Mouse (Mus musculus): ENCODE results near the gene D7Ertd443e. TPM values are rescaled to one million over a fixed set of nuclear protein-coding genes. Genes with fewer than 3 reads are reported as not detected.

D7Ertd443e gene
- polyA plus RNA-seq (2015; fragmentation: Nextera tagmentation; extraction: Ambion mirVana), result 0.05 TPM in 1 of 2 replicates, not detected in the other

GRCm38 (mm10) chr7:134385561-134385960 is at the start of gene D7Ertd443e:
TSS of gene D7Ertd443e (minus strand) at chr7:134385661.
- Histone ChIP-seq H3K4me2 (no peak within 1 kb of the TSS), H3K36me3 (ENCODE audit: poor library complexity, severe bottlenecking) (no peaks in the 10 kb centered on the region), H3K4me1 (peaks cover 9% of the 10 kb centered on the region; the same call in 1 of the 2 replicates), H3K9me3 (replicated peaks) (no peaks in the 10 kb centered on the region), H3K4me3 (no peak within 1 kb of the TSS), H3K27me3 (no peaks in the 10 kb centered on the region), H3K9ac (no peak within 1 kb of the TSS), H3K27ac (no peak within 1 kb of the TSS)
- no peak for ATAC-seq
- 95% methylated on average over 5 of the region's 5 CpGs for WGBS

- Histone ChIP-seq H3K9me3 (replicated peaks) (no peaks in the 10 kb centered on the region), H3K27ac (no peak overlapping the region), H3K9ac (no peak overlapping the region), H3K4me3 (no peak overlapping the region), H3K27me3 (no peaks in the 10 kb centered on the region), H3K4me1 (no peaks in the 10 kb centered on the region), H3K36me3 (ENCODE audit: poor library complexity, severe bottlenecking) (no peaks in the 10 kb centered on the region), H3K4me2 (no peak overlapping the region)
- 95% methylated on average over 3 of the region's 3 CpGs for WGBS
- ATAC-seq, result no peak
Measured at GRCm38 (mm10) chr7:134431681-134432080, 46.2 kb upstream of the D7Ertd443e start.

GRCm38 (mm10) chr7:134428676-134429075 is 43.2 kb upstream of the D7Ertd443e start:
- Histone ChIP-seq H3K27ac (no peak overlapping the region), H3K4me2 (no peak overlapping the region), H3K4me1 (no peaks in the 10 kb centered on the region), H3K36me3 (ENCODE audit: poor library complexity, severe bottlenecking) (no peaks in the 10 kb centered on the region), H3K9ac (no peak overlapping the region), H3K9me3 (replicated peaks) (no peaks in the 10 kb centered on the region), H3K4me3 (no peak overlapping the region), H3K27me3 (no peaks in the 10 kb centered on the region)
- ATAC-seq, result no peak
- WGBS, result 93% methylated on average over 2 of the region's 2 CpGs

GRCm38 (mm10) chr7:134415014-134415413 is 29.6 kb upstream of the D7Ertd443e start:
- no peak for ATAC-seq

GRCm38 (mm10) chr7:134414005-134414690 is 28.7 kb upstream of the D7Ertd443e start:
- ATAC-seq, result no peak
- Histone ChIP-seq H3K36me3 (ENCODE audit: poor library complexity, severe bottlenecking) (no peaks in the 10 kb centered on the region), H3K9me3 (replicated peaks) (no peaks in the 10 kb centered on the region; the same call in 1 of the 2 replicates), H3K4me2 (no peak overlapping the region), H3K27me3 (no peaks in the 10 kb centered on the region), H3K4me3 (no peak overlapping the region), H3K4me1 (no peaks in the 10 kb centered on the region), H3K27ac (no peak overlapping the region), H3K9ac (no peak overlapping the region)
- 51% methylated on average over 14 of the region's 14 CpGs for WGBS

More at GRCm38 (mm10) chr7:134415014-134415413, 29.6 kb upstream of the D7Ertd443e start:
- H3K9me3 ChIP-seq (replicated peaks), result no peaks in the 10 kb centered on the region; the same call in 1 of the 2 replicates
- H3K27me3 ChIP-seq, result no peaks in the 10 kb centered on the region
- H3K4me3 ChIP-seq, result no peak overlapping the region
- WGBS, result 94% methylated on average over 9 of the region's 9 CpGs
- no peak overlapping the region for H3K4me2 ChIP-seq
- H3K4me1 ChIP-seq, result no peaks in the 10 kb centered on the region
- H3K9ac ChIP-seq, result no peak overlapping the region
- no peaks in the 10 kb centered on the region for H3K36me3 ChIP-seq (ENCODE audit: poor library complexity, severe bottlenecking)
- no peak overlapping the region for H3K27ac ChIP-seq

GRCm38 (mm10) chr7:134408641-134409040 is 23.2 kb upstream of the D7Ertd443e start:
- no peak overlapping the region for H3K9ac ChIP-seq
- 85% methylated on average over 13 of the region's 13 CpGs for WGBS
- H3K27ac ChIP-seq, result no peak overlapping the region
- H3K4me1 ChIP-seq, result no peaks in the 10 kb centered on the region
- H3K36me3 ChIP-seq (ENCODE audit: poor library complexity, severe bottlenecking), result no peaks in the 10 kb centered on the region
- H3K4me3 ChIP-seq, result no peak overlapping the region
- no peaks in the 10 kb centered on the region for H3K27me3 ChIP-seq
- no peak for ATAC-seq
- no peaks in the 10 kb centered on the region for H3K9me3 ChIP-seq (replicated peaks)
- no peak overlapping the region for H3K4me2 ChIP-seq

- no peaks in the 10 kb centered on the region for H3K4me1 ChIP-seq
- H3K4me2 ChIP-seq, result no peak overlapping the region
- ATAC-seq, result no peak
- no peak overlapping the region for H3K27ac ChIP-seq
- no peak overlapping the region for H3K9ac ChIP-seq
- no peaks in the 10 kb centered on the region for H3K27me3 ChIP-seq
- H3K4me3 ChIP-seq, result no peak overlapping the region
- H3K36me3 ChIP-seq (ENCODE audit: poor library complexity, severe bottlenecking), result no peaks in the 10 kb centered on the region
- WGBS, result 58% methylated on average over 2 of the region's 2 CpGs
- H3K9me3 ChIP-seq (replicated peaks), result no peaks in the 10 kb centered on the region
Measured at GRCm38 (mm10) chr7:134400746-134401145, 15.3 kb upstream of the D7Ertd443e start.

GRCm38 (mm10) chr7:134396769-134397168 is 11.3 kb upstream of the D7Ertd443e start:
- no peaks in the 10 kb centered on the region for H3K4me1 ChIP-seq
- H3K9ac ChIP-seq, result no peak overlapping the region
- no peak overlapping the region for H3K27ac ChIP-seq
- no peaks in the 10 kb centered on the region for H3K9me3 ChIP-seq (replicated peaks)
- no peaks in the 10 kb centered on the region for H3K36me3 ChIP-seq (ENCODE audit: poor library complexity, severe bottlenecking)
- no peak overlapping the region for H3K4me3 ChIP-seq
- no peak for ATAC-seq
- no peaks in the 10 kb centered on the region for H3K27me3 ChIP-seq
- no peak overlapping the region for H3K4me2 ChIP-seq
- WGBS, result 78% methylated on average over 8 of the region's 8 CpGs

GRCm38 (mm10) chr7:134382791-134383190 is 2.7 kb downstream of the D7Ertd443e start:
- Histone ChIP-seq H3K36me3 (ENCODE audit: poor library complexity, severe bottlenecking) (no peaks in the 10 kb centered on the region), H3K4me3 (no peak overlapping the region), H3K9me3 (replicated peaks) (no peaks in the 10 kb centered on the region), H3K9ac (no peak overlapping the region), H3K27ac (no peak overlapping the region), H3K4me1 (peaks cover 9% of the 10 kb centered on the region; the same call in 1 of the 2 replicates), H3K4me2 (no peak overlapping the region), H3K27me3 (no peaks in the 10 kb centered on the region)
- ATAC-seq, result no peak
- 82% methylated on average over 3 of the region's 3 CpGs for WGBS

- no peak overlapping the region for H3K9ac ChIP-seq
- no peak overlapping the region for H3K4me3 ChIP-seq
- WGBS, result 48% methylated on average over 4 of the region's 4 CpGs
- H3K27me3 ChIP-seq, result no peaks in the 10 kb centered on the region
- H3K36me3 ChIP-seq (ENCODE audit: poor library complexity, severe bottlenecking), result no peaks in the 10 kb centered on the region
- no peak overlapping the region for H3K4me2 ChIP-seq
- H3K9me3 ChIP-seq (replicated peaks), result no peaks in the 10 kb centered on the region
- no peak overlapping the region; the same call in 1 of the 2 replicates for H3K27ac ChIP-seq
- H3K4me1 ChIP-seq, result peaks cover 9% of the 10 kb centered on the region; the same call in 1 of the 2 replicates
- ATAC-seq, result peak; percentile 48; the same call in 1 of the 2 replicates
Measured at GRCm38 (mm10) chr7:134381407-134381861, 4.0 kb downstream of the D7Ertd443e start.

- Histone ChIP-seq H3K4me2 (no peak overlapping the region), H3K4me3 (no peak overlapping the region), H3K9ac (no peak overlapping the region), H3K4me1 (peaks cover 9% of the 10 kb centered on the region; the same call in 1 of the 2 replicates), H3K27me3 (no peaks in the 10 kb centered on the region), H3K36me3 (ENCODE audit: poor library complexity, severe bottlenecking) (no peaks in the 10 kb centered on the region), H3K9me3 (replicated peaks) (no peaks in the 10 kb centered on the region), H3K27ac (no peak overlapping the region)
- ATAC-seq, result peak; percentile 43; the same call in 1 of the 2 replicates
- 49% methylated on average over 4 of the region's 4 CpGs for WGBS
Measured at GRCm38 (mm10) chr7:134378273-134378672, 7.2 kb downstream of the D7Ertd443e start.

GRCm38 (mm10) chr7:134376786-134377185 is 8.7 kb downstream of the D7Ertd443e start:
- Histone ChIP-seq H3K9me3 (replicated peaks) (no peaks in the 10 kb centered on the region), H3K27ac (no peak overlapping the region), H3K4me2 (no peak overlapping the region), H3K36me3 (ENCODE audit: poor library complexity, severe bottlenecking) (no peaks in the 10 kb centered on the region), H3K27me3 (no peaks in the 10 kb centered on the region), H3K9ac (no peak overlapping the region), H3K4me3 (no peak overlapping the region), H3K4me1 (peaks cover 8% of the 10 kb centered on the region; the same call in 1 of the 2 replicates)
- ATAC-seq, result peak; percentile 61; the same call in 1 of the 2 replicates
- WGBS, result 61% methylated on average over 7 of the region's 7 CpGs
